Mouse (Mus musculus): Measurements from ENCODE around the gene Tcp11l1.

- TF ChIP-seq POLR2A (IDR thresholded peaks at IDR 0.05; ENCODE audit: borderline replicate concordance, control insufficient read depth, low read depth, low read length): no peak
- TF ChIP-seq CTCF (IDR thresholded peaks at IDR 0.05; ENCODE audit: control insufficient read depth, insufficient read depth, low read length): no peak
Measured at GRCm38 (mm10) chr2:104741015-104741758, 29.2 kb upstream of the Tcp11l1 start.

Data from bone marrow, adult 2 months (tissue).